Mouse (Mus musculus) thymus, postnatal 36 days (tissue): ENCODE results near the gene A330070K13Rik.

ENCODE experiments used
- DNase-seq, 2 experiments: peaks; one replicate each; pipeline ENCODE4 v3.0.0; 2022; ENCODE audit warnings: mixed read lengths in 2 of 2

A330070K13Rik gene

GRCm38 (mm10) chr5:130329889-130330288 is 54.5 kb downstream of the A330070K13Rik start:
- DNase-seq, result no peak
